Mouse (Mus musculus): ENCODE results near the gene Per1.
A peak's percentile ranks its signal among the peaks of the same experiment; 100 is the strongest.
"Not testable (repeated sequence)": the region's sequence is repeated elsewhere in the genome, so short reads cannot be mapped to it uniquely, and the experiment has no call there.

Gene Per1

DNA sequence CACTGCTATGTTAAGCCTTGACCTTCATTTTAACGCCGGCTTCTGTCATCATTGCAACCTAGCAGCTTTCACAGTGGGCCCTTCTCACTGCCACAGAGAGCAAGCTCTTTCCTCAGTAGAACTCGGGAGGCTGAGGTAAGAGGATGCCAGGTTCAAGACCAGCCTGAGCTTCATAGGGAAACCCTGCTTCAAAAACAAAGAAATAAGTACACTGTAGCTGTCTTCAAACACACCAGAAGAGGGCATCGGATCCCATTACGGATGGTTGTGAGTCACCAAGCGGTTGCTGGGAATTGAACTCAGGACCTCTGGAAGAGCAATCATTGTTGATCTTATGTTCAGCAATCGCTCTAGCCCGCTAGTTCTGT is 14.2 kb upstream of the Per1 start:
- no peak for DNase-seq (ENCODE audit: inconsistent ontology term)

DNA sequence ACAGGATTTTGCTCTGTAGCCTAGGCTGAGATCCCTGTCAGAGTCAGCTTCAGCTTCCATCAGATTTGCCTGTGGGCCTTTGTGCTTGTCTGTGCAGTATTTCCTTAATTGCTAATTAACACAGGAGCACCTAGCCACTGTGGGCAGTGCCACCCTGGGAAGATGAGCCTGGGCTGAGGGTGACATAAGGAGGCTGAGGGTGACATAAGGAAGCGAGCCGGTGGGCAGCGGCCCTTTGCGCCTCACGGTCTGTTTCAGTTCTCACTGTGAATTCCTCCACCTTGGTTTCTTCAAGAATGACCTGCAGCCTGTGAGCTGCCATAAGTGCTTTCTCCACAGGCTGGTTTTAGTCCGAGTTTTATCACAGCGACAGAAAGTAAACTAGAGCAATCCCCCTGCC is 13.4 kb upstream of the Per1 start:
- DNase-seq (ENCODE audit: inconsistent ontology term) = no peak

DNA sequence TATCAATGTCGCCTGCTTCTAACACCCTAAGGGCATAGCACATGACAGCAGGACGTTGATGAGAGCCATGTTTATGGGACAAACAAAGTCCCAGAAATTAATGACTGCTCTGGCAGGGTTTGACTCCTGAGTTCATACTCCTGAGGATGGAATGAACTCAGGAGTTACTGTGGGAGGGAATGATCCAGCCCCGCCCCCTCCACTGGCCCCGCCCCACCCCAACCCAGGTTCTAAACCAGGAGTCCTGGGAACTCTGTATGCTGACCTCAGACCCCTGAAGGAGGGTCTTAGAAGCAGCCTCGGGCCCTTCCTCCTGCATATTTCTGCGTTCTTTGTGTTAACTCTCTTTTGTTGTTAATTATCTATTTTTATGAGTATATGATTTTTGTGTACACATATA is 9.4 kb upstream of the Per1 start:
- no peak for DNase-seq (ENCODE audit: inconsistent ontology term)

DNA sequence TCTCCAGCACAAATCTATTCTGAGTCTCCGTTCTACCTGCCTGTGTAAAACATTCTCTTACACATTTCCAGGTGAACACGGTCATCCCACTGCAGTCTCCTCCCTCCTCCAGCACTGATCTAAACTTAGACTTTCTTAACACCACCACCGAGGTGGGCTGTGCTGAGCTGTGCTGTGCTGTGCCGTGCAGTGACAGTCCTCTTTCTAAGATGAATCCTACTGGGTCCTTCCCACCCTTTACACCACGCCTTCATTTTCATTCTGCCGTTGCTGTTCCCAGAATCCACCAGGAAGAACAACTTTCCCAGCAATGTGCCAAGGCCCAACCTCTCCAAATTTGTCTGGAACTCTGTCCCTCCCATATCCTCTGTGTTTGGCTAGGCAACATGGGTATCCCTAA is 8.6 kb upstream of the Per1 start:
- no peak for DNase-seq (ENCODE audit: inconsistent ontology term)

DNA sequence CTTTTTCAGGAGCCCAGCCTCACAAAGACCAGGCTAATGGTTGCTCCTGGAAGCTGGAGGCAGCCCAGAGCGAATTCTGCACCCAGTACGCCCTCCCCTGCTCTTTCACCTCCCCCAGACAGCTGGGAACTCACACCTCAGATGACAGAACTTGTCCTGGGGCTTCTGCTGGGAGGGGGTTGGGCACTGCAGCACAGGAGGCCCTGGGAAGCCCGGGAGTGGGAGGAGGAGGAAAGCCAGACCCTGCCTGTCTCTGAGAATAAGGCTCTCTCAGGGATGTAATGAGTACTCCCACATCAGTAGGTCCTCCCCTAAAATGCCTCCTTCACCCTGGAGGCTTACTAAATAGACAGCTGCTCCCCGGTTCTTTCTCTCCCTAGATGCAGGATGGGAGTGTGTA is 7.9 kb upstream of the Per1 start:
- no peak for DNase-seq (ENCODE audit: inconsistent ontology term)

DNA sequence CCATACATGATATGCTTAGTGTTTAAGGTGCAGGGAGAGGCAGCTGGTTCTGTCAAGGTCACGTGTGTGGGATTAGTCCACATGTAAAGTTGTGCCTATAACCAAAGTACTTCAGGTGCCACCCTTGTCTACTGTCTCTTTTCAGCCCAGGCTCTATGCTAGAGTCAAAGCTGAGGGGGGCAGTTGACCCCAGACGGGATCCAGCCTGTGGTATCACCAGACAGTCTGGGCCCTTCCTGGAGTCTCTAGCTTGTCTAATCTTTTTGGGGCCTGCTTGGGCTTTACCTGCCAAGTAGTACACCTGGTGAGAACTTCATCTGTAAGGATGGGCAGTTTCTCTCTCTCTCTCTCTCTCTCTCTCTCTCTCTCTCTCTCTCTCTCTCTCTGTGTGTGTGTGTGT is 7.4 kb upstream of the Per1 start:
- DNase-seq (ENCODE audit: inconsistent ontology term) = no peak

DNA sequence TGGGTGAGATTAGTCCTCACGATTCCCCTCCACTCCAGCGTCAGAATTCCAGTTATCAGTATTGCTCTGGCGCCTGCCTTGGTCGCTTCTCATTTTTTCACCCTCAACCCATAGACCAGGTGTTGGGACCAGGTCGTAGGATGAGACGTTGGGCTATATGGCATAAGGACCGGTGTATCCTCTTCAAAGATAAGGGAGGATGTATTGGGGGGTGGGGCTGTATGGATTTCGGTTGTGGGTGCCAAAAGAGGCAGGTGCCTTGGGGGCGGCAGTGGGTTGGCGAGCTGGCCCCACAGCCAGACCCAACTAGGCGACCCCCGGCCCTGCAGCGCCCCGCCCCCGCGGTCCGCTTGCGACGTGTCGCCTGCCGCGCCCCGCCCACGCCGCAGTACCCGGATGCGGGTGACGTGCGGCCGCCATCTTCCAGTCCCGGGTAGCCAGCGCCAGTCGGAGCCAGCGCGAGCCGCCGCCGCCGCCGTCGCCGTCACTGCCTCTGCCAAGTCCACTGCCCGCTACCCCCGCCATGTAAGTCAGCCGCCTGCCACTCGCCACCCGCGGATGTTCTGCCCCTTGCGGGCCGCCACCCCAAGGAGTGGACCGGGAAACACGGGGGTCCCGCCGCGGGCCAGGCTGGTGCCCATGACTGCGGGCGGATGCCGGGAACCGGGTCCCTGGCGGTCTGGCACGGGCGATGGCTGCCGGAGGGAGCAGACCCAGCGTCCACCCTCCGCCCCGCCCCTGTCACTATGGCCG is 6.7 kb upstream of the Per1 start, which contains the start of gene Vamp2:
Gene Vamp2, plus strand, starts transcription at position 388 of the 753 bp plus-strand sequence.
- peak; percentile 95 for DNase-seq (ENCODE audit: inconsistent ontology term)

DNA sequence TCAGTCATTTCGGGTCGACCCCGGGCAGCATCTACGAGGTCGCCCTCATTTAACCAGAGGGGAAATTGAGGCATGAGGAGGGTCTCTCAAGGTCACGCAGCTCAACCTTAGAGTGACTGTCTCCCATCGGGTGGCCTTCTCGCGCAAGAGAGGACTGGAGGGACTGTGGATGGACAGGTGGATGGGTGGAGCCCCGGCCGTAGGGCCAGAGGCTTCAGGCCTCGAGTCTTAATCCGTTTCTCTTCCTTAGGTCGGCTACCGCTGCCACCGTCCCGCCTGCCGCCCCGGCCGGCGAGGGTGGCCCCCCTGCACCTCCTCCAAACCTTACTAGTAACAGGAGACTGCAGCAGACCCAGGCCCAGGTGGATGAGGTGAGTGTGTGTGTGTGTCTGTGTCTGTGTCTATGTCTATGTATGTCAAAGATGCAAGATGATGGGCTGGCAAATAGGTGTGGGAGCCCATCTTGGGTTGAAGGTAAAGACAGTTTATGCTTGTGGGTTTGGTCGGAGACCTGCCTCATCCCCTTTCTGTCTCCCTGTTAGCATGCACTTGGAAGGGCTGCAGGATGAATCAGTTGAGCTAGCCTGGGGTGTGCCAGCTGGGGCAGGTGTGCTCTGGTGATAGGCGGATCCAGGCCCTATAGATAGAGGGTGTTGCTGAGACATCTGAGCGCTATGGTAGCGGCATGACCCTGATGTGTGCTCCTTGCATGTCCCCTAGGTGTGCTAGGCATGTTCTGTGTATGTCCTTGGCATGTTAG is 6.0 kb upstream of the Per1 start:
- DNase-seq (ENCODE audit: inconsistent ontology term) = no peak

DNA sequence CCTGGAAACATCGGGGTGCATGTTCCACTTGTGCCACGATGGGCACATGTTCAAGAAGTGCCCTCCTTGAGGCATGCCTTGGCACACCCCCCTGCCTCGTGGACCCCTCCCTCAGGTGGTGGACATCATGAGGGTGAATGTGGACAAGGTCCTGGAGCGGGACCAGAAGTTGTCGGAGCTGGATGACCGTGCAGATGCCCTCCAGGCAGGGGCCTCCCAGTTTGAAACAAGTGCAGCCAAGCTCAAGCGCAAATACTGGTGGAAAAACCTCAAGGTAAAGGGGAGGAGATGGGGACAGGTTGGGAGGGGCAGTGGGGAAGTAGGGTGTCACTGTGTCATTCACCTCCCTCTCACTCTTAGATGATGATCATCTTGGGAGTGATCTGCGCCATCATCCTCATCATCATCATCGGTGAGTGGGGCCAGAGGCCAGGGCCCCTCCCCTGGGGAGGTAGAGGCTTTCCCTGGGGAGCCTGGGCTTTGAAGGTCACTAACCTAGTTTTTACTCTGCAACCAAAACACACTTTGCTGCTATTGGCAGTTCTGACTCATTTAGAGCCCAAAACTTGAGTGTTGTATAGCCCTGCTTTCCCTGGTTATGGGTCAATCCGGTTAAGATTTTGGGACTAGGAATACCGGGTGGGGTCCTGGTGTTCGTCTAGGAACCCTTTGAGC is 5.3 kb upstream of the Per1 start:
- DNase-seq (ENCODE audit: inconsistent ontology term) = no peak

DNA sequence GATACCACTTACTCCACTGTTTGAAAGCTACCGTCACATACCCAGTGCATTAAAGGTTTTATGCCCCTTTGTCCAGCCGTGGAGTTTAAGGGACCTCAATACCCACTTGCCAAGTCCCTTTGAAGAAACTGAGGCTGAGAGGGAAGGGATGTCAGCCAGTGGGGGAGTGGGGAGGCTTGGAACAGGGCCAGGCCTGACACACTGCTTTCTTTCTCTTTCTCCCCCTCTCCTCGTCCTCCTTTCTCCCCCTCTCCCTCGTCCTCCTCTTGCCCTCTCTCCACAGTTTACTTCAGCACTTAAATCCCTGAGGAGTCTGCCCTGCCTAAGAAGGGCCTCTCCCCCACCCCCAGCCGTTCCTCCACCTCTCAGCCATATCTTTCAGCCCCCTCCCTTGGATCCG is 4.7 kb upstream of the Per1 start:
- no peak for DNase-seq (ENCODE audit: inconsistent ontology term)

DNA sequence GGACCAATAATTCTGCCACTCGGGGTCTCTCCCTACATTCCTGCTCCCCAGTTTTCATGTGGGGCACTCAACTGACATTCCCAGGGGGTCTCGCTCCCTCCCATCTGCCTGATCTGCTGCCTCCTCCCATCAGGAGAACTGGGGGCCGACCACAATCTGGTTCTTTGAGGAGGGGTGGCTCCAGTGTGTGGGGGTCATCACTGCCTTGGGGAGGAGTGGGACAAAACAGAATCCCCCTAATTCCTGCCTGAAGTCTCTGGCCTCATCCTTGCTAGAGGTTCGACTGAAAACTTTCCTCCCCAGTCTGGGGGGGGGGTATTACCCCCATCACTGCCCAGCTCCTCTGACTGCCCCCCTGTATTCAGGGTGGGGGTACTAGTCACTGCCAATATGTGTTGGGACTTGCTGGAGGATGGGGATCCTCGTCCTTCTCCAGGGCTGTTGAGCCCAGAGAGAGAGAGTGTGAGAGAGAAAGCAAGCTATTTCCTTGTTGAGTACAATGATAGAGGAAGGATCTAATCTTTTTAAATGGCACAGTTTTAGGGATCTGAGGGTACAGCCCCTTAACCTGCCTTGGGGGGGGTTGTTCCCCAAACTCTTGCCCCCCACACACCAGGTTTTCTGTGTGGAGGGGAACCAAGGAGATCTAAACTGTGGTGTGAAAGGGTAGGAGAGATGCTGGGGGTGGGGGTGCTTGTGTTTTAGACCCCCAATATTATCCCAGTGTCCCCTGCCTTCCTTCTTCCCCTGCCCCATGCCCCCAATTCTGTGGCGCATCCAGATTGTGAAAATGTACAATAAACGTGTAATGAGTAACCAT is 3.2 kb upstream of the Per1 start:
- DNase-seq (ENCODE audit: inconsistent ontology term) = no peak

DNA sequence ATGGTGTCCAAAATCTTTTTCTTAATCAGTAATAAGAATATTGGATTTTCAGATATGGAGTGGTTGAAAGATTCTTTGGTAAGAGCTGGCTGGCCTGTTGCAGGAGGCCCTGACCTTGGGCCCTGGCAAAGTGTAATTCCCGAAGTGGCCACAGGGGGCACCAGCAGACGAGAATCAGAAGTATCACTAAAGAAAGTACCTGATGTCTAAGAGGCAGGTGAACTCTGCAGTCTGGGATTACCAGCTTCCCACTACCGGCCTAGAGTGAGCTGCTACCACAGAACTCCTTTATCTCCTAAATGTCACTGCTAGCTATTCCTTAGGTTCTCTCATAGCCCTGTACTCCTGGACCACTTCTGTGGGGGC is 2.6 kb upstream of the Per1 start:
- peak; percentile 60 for DNase-seq (ENCODE audit: inconsistent ontology term)

DNA sequence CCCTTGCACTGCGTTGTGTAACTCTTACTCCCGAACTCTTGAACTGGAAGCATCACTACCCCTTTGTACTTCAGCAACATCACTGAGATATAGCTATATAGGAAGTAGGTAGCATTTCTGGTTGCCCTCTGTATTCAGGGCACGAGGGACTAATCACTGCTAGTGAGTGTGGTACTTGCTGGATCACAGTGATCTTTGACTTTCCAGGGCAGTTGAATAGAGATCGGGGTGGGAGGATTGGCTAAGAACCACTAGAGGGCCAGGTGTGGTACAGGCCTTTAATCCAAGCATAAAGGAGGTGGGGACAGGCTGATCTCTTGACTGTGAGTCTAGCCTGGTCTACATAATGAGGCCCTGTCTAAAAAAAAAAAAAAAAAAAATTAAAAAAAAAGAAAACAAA is 2.1 kb upstream of the Per1 start:
- no peak for DNase-seq (ENCODE audit: inconsistent ontology term)

DNA sequence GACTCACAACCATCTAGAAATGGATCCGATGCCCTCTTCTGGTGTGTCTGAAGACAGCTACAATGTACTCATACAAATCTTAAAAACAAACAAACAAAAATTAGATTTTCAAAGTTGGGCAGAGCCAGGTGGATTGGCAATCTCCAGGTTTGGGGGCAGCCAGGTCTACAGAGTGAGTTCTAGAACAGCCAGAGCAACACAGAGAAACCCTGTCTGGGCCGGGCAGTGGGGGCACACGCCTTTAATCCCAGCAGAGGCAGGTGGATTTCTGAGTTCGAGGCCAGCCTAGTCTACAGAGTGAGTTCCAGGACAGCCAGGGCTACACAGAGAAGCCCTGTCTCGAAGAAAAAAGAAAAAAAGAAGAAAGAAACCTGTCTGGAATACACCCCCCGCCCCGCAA is 1.2 kb upstream of the Per1 start:
- DNase-seq (ENCODE audit: inconsistent ontology term) = not testable (repeated sequence)

DNA sequence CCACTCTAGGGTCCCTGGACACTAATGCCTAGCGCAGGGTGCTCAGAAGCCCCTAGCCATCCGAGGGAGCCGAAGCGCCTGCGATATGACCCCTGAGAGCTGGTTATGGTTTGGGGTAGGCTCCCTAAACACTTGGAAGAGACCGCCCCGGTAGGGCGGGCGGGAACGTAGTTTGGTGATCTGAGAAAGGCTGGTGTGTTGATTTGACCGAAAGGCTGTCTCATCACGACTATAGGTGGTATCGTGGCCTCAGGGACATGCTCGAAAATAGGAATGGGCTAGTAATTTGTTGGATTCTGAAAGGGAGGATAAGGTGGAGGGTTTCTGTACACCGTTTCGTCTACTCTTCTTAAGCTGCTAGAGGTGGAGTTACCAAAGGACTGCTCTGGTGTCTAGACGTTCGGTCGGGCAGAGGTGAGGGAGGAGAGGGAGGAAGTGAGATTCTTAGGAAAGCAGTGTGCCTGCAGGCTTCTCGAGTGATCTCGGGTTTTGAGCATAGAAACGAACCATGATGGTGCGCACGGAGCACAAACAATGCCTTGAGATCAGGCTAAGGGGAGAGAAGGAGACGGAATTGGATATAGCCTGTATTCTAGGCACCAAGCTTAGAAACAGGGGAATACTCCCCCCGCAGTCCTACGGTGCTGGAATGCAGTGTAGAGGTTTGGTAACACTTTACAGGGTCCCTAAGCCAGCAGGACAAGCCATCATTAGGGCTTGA is 654 bp downstream of the Per1 start:
- DNase-seq (ENCODE audit: inconsistent ontology term) = peak; percentile 69

DNA sequence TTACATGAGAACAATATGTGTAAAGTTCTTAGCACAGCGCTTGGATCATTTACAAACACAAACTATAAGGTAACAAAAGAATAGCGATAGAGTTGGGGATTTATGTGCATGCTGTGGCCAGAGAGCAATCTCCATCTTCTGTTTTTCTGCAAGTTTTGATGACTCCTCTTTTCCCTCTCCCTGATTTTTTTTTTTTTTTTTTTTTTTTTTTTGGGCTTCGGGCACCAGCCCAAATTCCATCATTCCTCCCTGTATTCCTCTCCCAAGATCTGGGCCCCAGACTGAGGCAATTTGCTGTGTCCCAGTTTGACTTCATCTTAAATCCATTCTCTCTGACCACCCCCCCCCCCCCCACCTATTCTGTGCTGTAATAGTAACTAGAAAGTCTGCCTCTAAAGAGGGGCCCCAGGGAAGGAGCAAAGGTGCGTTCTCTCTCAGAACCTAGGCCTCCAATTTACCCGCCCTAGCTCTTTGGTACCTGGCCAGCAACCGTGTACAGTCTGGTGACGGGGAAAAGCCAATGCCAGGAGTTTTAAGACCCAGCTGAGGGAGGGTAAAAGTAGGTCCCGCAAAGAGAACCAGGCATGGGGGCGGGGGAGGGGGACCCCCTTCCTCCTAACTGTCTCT is 1.5 kb downstream of the Per1 start:
- no peak for DNase-seq (ENCODE audit: inconsistent ontology term)

DNA sequence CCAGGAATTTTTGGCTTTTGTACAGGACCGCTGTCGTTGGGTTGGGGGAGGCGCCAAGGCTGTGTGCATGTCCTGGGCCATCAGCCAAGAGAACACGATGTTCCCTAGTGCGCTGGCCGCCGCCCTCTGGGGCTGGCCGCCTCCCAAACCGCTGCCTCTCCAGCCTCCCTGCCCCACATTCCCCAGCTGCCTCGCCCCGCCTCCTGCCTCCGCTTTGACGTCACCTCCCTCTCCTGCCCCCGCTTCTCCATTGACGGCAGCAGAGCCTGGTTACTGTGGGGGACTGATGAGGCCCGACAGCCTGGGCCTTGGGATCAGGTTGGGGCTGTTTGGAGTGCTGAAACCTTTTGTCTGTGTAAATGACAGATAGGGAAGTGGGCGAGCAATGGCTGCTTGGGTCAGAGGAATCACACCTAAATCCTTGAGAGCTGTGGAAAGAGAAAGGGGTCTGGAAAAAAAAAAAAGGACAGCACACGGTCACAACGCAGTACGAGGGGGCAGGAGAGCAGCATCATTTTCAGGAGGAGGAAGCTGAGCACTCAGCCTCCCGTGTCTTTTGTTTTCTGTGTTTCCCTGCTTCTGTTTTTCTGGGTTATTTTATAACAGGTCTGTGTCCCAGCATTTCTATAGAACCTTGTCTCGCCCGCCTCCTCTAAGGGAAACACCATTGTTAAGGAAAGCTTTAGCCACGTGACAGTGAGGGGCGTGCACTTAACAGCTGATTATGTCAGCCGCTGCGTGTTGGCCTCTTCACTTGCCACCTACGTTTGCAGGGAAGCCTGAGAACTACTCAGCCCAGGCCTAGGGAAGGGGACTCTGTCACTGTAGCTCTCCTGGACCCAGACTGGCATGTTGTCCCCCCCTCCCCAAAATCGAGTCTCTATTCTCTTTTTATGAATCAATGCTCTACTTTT is 2.2 kb downstream of the Per1 start:
- peak; percentile 100 for DNase-seq (ENCODE audit: inconsistent ontology term)

DNA sequence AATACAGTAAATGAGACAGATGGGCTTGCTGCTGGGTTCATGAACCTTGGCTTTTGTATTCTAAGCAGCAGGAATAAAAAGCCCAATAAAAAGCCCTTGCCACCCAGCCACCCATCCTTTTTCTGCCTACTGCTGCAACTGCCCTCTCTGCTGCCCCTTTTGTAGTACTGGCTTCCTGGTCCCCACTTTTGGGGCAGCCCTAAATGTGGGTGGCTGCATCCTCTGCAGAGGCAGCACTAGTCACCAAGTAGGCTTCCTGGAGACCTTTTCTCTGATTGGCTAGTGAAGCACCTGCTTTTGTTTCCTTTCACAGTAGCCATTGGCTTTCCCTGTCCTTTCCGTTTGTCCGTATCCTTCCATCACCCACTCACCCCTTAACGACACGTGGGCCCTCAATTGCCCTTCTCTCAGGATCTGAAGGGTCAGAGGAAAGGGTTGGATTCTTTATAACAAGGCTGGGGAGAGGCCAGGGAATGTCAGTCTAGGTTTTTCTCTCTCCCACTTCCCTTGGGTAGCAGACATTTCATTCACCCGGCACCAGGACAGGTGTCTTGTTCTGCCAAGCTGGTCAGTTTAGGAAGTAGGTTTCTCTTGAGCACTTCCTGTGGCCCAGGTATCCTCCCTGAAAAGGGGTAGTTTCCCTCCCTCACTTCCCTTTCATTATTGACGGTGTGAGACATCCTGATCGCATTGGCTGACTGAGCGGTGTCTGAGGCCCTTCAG is 3.2 kb downstream of the Per1 start:
- no peak for DNase-seq (ENCODE audit: inconsistent ontology term)

DNA sequence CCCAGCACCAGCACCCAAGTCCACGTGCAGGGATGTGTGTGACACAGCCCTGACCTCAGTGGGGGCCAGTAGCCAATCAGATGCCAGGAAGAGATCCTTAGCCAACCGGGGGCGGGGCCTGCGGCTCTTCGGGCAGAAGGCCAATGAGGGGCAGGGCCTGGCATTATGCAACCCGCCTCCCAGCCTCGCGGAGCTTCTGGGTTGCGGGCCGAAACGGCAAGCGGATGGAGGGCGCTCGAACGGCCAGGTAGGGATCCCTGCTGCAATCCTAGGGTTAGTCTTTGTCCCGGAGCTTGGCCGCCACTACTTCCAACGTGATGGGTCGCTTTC is 3.7 kb downstream of the Per1 start:
- DNase-seq (ENCODE audit: inconsistent ontology term) = peak; percentile 100
